Mouse (Mus musculus): ENCODE results near the gene Kalrn. TPM values are rescaled to one million over a fixed set of nuclear protein-coding genes. Genes with fewer than 3 reads are reported as not detected.

Gene Kalrn
- polyA plus RNA-seq, 2 experiments: 8.8 to 11.7 TPM

DNA sequence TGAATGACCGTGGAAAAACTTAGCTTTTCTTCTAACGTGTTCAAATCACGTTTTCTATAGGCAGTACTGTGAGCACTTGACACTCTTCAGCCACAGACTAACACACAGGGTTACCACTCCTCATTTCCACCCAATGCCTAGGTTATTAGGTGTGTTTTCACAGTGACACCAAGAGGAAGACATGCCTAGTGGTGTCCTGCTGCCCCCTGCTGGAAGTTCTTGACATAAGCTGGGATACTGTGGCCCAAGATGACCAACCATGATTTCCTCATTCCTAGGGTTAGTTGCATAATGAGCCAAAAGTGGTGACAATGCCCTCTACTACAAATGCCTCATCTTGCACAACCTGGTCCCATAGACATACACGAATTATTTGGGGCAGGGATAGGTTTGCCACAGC, 622.5 kb downstream of the Kalrn start:
- Histone ChIP-seq H3K27me3 (ENCODE audit: control insufficient read depth, insufficient read depth, low read length) (no peaks in the 10 kb centered on the region), H3K9ac (ENCODE audit: low read depth, low read length, severe bottlenecking) (no peak overlapping the region), H3K27ac (replicated peaks; ENCODE audit: low read depth, low read length) (no peak overlapping the region), H3K4me1 (ENCODE audit: control insufficient read depth, insufficient read depth, low read length) (no peaks in the 10 kb centered on the region), H3K4me2 (replicated peaks; ENCODE audit: low read depth, low read length, severe bottlenecking) (no peak overlapping the region), H3K9me3 (ENCODE audit: control insufficient read depth, low read length) (no peaks in the 10 kb centered on the region), H3K36me3 (ENCODE audit: control insufficient read depth, insufficient read depth, low read length) (peaks cover 61% of the 10 kb centered on the region), H3K4me3 (replicated peaks; ENCODE audit: low read length) (no peak overlapping the region)
- WGBS: 26% methylated on average over 4 of the region's 4 CpGs
- TF ChIP-seq POLR2A (IDR thresholded peaks at IDR 0.05; ENCODE audit: borderline replicate concordance, extremely low read depth, insufficient read depth, insufficient read length): no peak
- peak; percentile 59; the same call in 1 of the 2 replicates for ATAC-seq (ENCODE audit: low FRiP score, low read depth)
- DNase-seq (ENCODE audit: low spot score): peak; percentile 84

DNA sequence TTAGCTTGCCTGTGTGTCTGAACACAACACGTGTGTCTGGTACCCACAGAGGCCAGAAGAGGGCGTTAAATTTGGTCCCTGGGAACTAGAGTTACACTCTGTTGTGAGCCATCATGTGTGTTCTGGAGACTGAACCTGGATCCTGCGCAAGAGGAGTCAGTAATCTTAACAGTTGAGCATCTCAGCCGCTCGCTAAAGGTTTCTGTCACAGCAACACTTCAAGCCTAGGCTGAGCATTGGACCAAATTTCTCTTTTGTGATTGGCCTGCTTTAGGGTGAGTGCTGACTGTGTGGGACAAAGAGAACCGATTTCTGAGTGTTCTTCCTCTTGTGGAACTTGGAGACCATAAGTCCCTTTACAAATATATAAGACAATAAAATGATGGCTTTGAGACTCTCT, 622.9 kb downstream of the Kalrn start:
- TF ChIP-seq POLR2A (IDR thresholded peaks at IDR 0.05; ENCODE audit: borderline replicate concordance, extremely low read depth, insufficient read depth, insufficient read length): no peak
- no peak overlapping the region for H3K4me3 ChIP-seq (replicated peaks; ENCODE audit: low read length)
- H3K4me1 ChIP-seq (ENCODE audit: control insufficient read depth, insufficient read depth, low read length): no peaks in the 10 kb centered on the region
- H3K27me3 ChIP-seq (ENCODE audit: control insufficient read depth, insufficient read depth, low read length): no peaks in the 10 kb centered on the region
- no peak overlapping the region for H3K4me2 ChIP-seq (replicated peaks; ENCODE audit: low read depth, low read length, severe bottlenecking)
- H3K27ac ChIP-seq (replicated peaks; ENCODE audit: low read depth, low read length): no peak overlapping the region
- ATAC-seq (ENCODE audit: low FRiP score, low read depth) (0 out of 2 replicates have a peak, but pooled peaks have one; percentile 16), DNase-seq (ENCODE audit: low spot score) (no peak)
- H3K9ac ChIP-seq (ENCODE audit: low read depth, low read length, severe bottlenecking): no peak overlapping the region
- WGBS: 82% methylated on average over 6 of the region's 6 CpGs
- no peaks in the 10 kb centered on the region for H3K9me3 ChIP-seq (ENCODE audit: control insufficient read depth, low read length)
- peaks cover 57% of the 10 kb centered on the region for H3K36me3 ChIP-seq (ENCODE audit: control insufficient read depth, insufficient read depth, low read length)

DNA sequence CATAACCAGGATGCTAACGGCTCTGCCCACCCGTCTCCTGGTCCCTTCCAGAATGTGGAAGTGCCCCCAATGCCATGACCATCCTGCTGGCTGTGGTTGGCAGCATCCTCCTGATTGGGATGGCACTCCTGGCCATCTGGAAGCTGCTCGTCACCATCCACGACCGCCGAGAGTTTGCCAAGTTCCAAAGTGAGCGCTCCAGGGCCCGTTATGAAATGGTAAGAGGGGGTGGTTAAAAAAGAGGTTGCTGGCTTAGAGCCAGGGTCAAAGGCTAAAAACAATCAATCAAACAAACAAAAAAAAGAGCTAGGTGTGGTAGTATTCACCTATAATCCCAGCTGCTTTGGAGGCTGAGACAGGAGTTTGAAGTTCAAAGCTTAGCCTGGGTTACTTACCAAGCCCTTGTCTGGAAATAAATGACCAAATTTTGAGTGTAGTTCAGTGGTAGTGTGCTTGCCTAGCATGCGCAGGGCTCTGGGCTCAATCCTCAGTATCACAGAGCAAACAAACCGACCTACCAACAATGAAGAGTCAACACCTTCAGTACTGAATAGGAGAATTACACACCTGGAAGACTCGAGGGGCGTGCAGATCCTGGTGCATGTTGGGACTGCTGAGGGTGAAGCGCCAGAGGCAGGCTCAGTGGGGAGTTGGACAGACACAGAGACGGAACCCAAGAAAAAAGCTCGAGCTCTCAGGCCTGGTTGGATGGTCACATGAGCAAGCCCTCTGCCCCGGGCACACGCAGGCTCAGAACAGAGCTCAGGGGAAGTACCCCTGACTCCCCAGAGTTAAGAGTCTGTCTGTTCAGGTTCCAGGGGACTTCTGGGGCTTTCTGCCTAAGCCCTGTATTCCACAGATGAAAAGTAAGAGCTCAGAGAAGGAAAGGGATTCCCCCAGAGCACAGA, 625.4 kb downstream of the Kalrn start:
- Histone ChIP-seq H3K4me3 (replicated peaks; ENCODE audit: low read length) (no peak overlapping the region), H3K27ac (replicated peaks; ENCODE audit: low read depth, low read length) (no peak overlapping the region), H3K9ac (ENCODE audit: low read depth, low read length, severe bottlenecking) (no peak overlapping the region), H3K27me3 (ENCODE audit: control insufficient read depth, insufficient read depth, low read length) (no peaks in the 10 kb centered on the region), H3K4me1 (ENCODE audit: control insufficient read depth, insufficient read depth, low read length) (no peaks in the 10 kb centered on the region; the same call in none of the 2 replicates), H3K4me2 (replicated peaks; ENCODE audit: low read depth, low read length, severe bottlenecking) (no peak overlapping the region), H3K36me3 (ENCODE audit: control insufficient read depth, insufficient read depth, low read length) (peaks cover 39% of the 10 kb centered on the region), H3K9me3 (ENCODE audit: control insufficient read depth, low read length) (no peaks in the 10 kb centered on the region)
- DNase-seq (ENCODE audit: low spot score) (no peak), ATAC-seq (ENCODE audit: low FRiP score, low read depth) (no peak)
- WGBS: 81% methylated on average over 17 of the region's 17 CpGs
- TF ChIP-seq POLR2A (IDR thresholded peaks at IDR 0.05; ENCODE audit: borderline replicate concordance, extremely low read depth, insufficient read depth, insufficient read length): no peak

DNA sequence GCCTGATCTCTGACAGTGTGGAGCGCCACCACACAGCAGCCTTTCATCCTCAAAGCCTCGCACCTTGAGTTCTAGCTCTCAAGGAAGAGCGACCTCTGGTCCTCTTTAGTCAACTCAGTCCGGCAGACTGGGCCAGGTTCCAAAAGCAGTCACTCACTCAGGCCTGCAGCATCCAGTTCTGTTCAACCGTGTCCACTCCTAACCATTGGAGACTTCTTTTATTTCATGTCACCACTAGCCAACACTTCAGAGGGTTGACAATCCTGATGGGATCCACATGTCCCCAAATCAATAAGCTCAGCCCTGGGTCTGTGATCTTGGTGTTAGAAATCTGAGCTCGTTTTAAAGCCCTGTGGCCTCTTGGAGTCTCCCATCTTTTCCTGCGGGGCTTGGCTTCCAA, 627.3 kb downstream of the Kalrn start:
- no peaks in the 10 kb centered on the region for H3K27me3 ChIP-seq (ENCODE audit: control insufficient read depth, insufficient read depth, low read length)
- no peak overlapping the region for H3K4me3 ChIP-seq (replicated peaks; ENCODE audit: low read length)
- ATAC-seq (ENCODE audit: low FRiP score, low read depth) (no peak), DNase-seq (ENCODE audit: low spot score) (no peak)
- H3K9me3 ChIP-seq (ENCODE audit: control insufficient read depth, low read length): no peaks in the 10 kb centered on the region
- H3K4me2 ChIP-seq (replicated peaks; ENCODE audit: low read depth, low read length, severe bottlenecking): no peak overlapping the region
- 48% methylated on average over 7 of the region's 7 CpGs for WGBS
- H3K27ac ChIP-seq (replicated peaks; ENCODE audit: low read depth, low read length): no peak overlapping the region
- peaks cover 15% of the 10 kb centered on the region for H3K4me1 ChIP-seq (ENCODE audit: control insufficient read depth, insufficient read depth, low read length)
- TF ChIP-seq POLR2A (IDR thresholded peaks at IDR 0.05; ENCODE audit: borderline replicate concordance, extremely low read depth, insufficient read depth, insufficient read length): no peak
- no peak overlapping the region for H3K9ac ChIP-seq (ENCODE audit: low read depth, low read length, severe bottlenecking)
- peaks cover 36% of the 10 kb centered on the region for H3K36me3 ChIP-seq (ENCODE audit: control insufficient read depth, insufficient read depth, low read length)

DNA sequence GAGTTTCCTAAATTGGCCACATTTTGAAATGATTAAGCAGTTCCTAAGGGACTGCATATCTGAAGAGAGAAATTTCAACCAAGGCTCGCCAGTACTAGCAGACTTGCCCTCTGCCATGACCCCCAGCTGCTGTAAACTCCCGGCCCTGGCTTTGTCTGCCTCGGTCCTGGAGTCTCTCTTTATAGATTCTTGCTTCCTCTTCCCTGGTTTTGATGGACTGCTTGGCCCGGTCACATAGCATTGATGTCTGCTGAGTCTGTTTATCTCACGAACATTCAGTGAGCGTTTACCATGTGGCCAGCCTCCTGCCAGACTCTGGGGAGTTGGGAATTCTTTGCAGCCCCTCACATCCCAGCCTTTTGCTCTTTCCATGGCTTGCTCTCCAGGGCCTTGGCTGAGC, 628.6 kb downstream of the Kalrn start:
- ATAC-seq (ENCODE audit: low FRiP score, low read depth): no peak
- H3K9ac ChIP-seq (ENCODE audit: low read depth, low read length, severe bottlenecking): no peak overlapping the region
- peaks cover 36% of the 10 kb centered on the region for H3K36me3 ChIP-seq (ENCODE audit: control insufficient read depth, insufficient read depth, low read length)
- no peak for TF ChIP-seq POLR2A (IDR thresholded peaks at IDR 0.05; ENCODE audit: borderline replicate concordance, extremely low read depth, insufficient read depth, insufficient read length)
- no peaks in the 10 kb centered on the region for H3K27me3 ChIP-seq (ENCODE audit: control insufficient read depth, insufficient read depth, low read length)
- 22% methylated on average over 6 of the region's 6 CpGs for WGBS
- peaks cover 20% of the 10 kb centered on the region for H3K4me1 ChIP-seq (ENCODE audit: control insufficient read depth, insufficient read depth, low read length)
- no peak overlapping the region; the same call in 1 of the 2 replicates for H3K27ac ChIP-seq (replicated peaks; ENCODE audit: low read depth, low read length)
- no peak overlapping the region for H3K4me2 ChIP-seq (replicated peaks; ENCODE audit: low read depth, low read length, severe bottlenecking)
- H3K9me3 ChIP-seq (ENCODE audit: control insufficient read depth, low read length): no peaks in the 10 kb centered on the region
- no peak overlapping the region for H3K4me3 ChIP-seq (replicated peaks; ENCODE audit: low read length)
- no peak for DNase-seq (ENCODE audit: low spot score)

All from limb, embryonic 14.5 days (tissue).